Mouse (Mus musculus) forebrain, postnatal 0 days (tissue): ENCODE measurements around the gene Rnf220. TPM values are rescaled to one million over a fixed set of nuclear protein-coding genes. Genes with fewer than 3 reads are reported as not detected.

Experiments
- ATAC-seq: fragments of 200-750 bp; cut with Nextera tagmentation; 2 replicates; pipeline ENCODE4 v1.8.0; 2017; ENCODE audit warnings: mild to moderate bottlenecking, moderate library complexity
- DNase-seq: peaks from one replicate; pipeline ENCODE4 v3.0.0-alpha.2; 2015
- H3K27ac ChIP-seq: fragments of 300-500 bp; sonication (generic); 2 replicates; pipeline ENCODE4 v1.5.1; 2014; ENCODE audit warnings: low read depth, mild to moderate bottlenecking, antibody characterized with exemption, low read length, moderate library complexity, mixed read lengths
- H3K27me3 ChIP-seq: fragments of 300-500 bp; sonication (generic); 2 replicates; pipeline ENCODE4 v1.6.1; 2014; ENCODE audit warnings: mild to moderate bottlenecking, low read length, mixed read lengths; ENCODE audit not compliant: insufficient read depth
- H3K36me3 ChIP-seq: fragments of 300-500 bp; sonication (generic); 2 replicates; pipeline ENCODE4 v1.6.1; 2014; ENCODE audit warnings: mild to moderate bottlenecking, moderate library complexity; ENCODE audit not compliant: insufficient read depth
- H3K4me1 ChIP-seq: fragments of 300-500 bp; sonication (generic); 2 replicates; pipeline ENCODE4 v1.6.1; 2014; ENCODE audit warnings: antibody characterized with exemption; ENCODE audit not compliant: insufficient read depth
- H3K4me2 ChIP-seq: fragments of 300-500 bp; sonication (generic); 2 replicates; pipeline ENCODE4 v1.6.1; 2014; ENCODE audit warnings: low read depth, mild to moderate bottlenecking, moderate library complexity
- H3K4me3 ChIP-seq: fragments of 300-500 bp; sonication (generic); 2 replicates; pipeline ENCODE4 v1.5.1; 2014; ENCODE audit warnings: low read depth, low read length, mixed read lengths
- H3K9ac ChIP-seq: fragments of 300-500 bp; sonication (generic); 2 replicates; pipeline ENCODE4 v1.6.1; 2014; ENCODE audit warnings: mild to moderate bottlenecking
- H3K9me3 ChIP-seq: fragments of 300-500 bp; sonication (generic); 2 replicates; pipeline ENCODE4 v1.6.1; 2016; ENCODE audit warnings: low read length
- CTCF ChIP-seq: sonication (generic); IDR thresholded peaks from 2 replicates; pipeline ENCODE4 v1.5.1; 2016; ENCODE audit warnings: antibody characterized with exemption, control low read depth, low read depth
- WGBS: fragments of 180-500 bp; shearing (Covaris S2); extraction: QIAGEN DNeasy Blood & Tissue Kit; methylation state at CpG from one replicate; pipeline ENCODE4 v1.1.7; 2014; 5-methylcytosine and 5-hydroxymethylcytosine counted together
- polyA plus RNA-seq: library from polyadenylated mRNA; unstranded; fragments of >200 nt; fragmentation: Nextera tagmentation; extraction: Ambion mirVana; gene quantifications from 2 replicates; pipeline ENCODE4 v1.2.1, GENCODE M21; 2015
- total RNA-seq: library from RNA; depleted of rRNA; stranded (reverse); fragments of >200 nt; gene quantifications from 2 replicates; pipeline ENCODE4 v1.2.3, GENCODE M21; 2014

Rnf220 gene
- total and polyA plus RNA-seq, 2 experiments from 2014 or later = 140 to 185 TPM

DNA sequence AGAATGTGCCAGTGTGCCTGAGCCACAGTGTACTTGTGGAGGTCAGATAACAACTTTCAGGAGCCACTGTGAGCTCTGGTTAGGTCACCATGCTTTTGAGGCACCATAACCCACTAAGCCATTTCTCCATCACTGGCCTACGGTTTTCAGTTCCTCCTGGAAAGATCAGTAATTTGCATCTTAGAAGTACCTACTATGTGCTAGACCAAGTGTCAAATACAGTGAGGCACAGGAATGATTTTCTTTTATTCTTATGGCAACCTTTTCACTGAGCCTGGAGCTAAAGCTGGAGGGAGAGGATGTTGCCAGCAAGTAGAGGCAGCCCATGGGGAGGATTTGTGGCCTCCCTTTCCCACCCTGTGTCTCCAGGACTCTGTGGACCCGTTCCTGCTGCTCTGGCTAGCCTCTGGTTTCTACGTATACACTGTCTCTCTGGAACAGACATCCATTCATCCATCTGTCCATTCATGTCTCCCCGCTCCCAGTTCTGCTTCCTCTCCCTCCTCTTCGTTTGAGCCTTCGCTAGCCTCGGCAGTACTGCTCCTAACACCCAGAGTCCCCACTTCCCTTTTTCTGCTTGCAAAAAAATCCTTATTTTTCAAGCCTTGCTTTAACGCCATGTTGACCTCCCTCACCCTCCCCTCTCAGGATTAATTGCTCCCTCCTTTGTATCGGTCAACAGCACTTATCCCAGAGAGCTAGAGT is 38.8 kb upstream of the Rnf220 start:
- ATAC-seq = no peak
- H3K27me3 ChIP-seq = no peaks in the 10 kb centered on the region
- H3K4me2 ChIP-seq = no peak overlapping the region
- H3K9me3 ChIP-seq = no peaks in the 10 kb centered on the region
- H3K9ac ChIP-seq = no peak overlapping the region
- DNase-seq = no peak
- 44% methylated on average over 9 of the region's 9 CpGs for WGBS
- TF ChIP-seq CTCF = no peak
- H3K27ac ChIP-seq = no peak overlapping the region
- no peaks in the 10 kb centered on the region for H3K36me3 ChIP-seq
- no peak overlapping the region for H3K4me3 ChIP-seq
- no peaks in the 10 kb centered on the region for H3K4me1 ChIP-seq

DNA sequence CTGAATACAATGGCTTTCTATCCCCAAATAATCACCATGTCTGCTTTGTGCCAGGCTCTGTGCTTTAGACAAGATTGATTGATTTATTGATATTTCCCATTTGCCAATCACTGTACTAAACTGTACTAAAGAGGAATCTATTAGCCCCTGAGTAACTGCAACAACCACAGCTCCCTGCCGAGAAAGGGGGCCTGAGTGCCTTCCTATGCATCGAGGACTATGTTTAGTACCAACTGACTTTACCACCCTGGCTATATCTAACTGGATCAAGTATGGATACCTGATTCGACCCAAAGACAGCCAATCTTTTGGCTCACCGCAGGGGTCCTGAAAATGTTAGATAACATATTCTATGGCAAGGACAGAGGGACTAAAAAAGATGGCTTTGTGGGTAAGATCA is 33.0 kb upstream of the Rnf220 start:
- Histone ChIP-seq H3K4me3 (no peak overlapping the region), H3K9me3 (no peaks in the 10 kb centered on the region), H3K9ac (no peak overlapping the region), H3K4me1 (no peaks in the 10 kb centered on the region), H3K36me3 (no peaks in the 10 kb centered on the region), H3K27me3 (no peaks in the 10 kb centered on the region), H3K27ac (no peak overlapping the region), H3K4me2 (no peak overlapping the region)
- DNase-seq = no peak
- WGBS = 68% methylated on average over 4 of the region's 4 CpGs
- TF ChIP-seq CTCF = no peak
- ATAC-seq = no peak

DNA sequence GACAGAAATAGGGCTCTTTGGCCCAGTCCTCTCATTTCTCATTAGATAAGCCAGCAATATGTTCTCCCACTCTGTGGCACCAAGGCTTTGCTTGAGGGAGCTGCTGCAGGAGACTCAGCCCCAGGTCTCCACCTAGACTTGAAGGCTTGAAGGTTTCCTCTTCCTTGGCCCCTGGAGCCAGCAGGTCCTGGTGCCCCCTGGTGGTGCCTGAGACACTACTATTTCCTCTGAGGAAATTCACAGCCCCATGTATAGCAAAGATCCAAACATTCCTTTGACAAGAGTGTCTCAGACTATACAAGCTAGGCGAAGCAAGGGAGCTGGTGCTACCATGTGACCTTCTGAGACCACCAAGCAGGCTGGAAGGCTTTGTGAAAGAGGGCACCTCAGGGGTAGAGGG is 31.1 kb upstream of the Rnf220 start:
- no peak for ATAC-seq
- 23% methylated on average over 1 of the region's 1 CpGs for WGBS
- peak; percentile 11 for DNase-seq
- Histone ChIP-seq H3K9me3 (no peaks in the 10 kb centered on the region), H3K4me1 (no peaks in the 10 kb centered on the region), H3K4me2 (no peak overlapping the region), H3K9ac (no peak overlapping the region), H3K27ac (no peak overlapping the region), H3K36me3 (no peaks in the 10 kb centered on the region), H3K4me3 (no peak overlapping the region), H3K27me3 (no peaks in the 10 kb centered on the region)
- TF ChIP-seq CTCF = peak; percentile 61

DNA sequence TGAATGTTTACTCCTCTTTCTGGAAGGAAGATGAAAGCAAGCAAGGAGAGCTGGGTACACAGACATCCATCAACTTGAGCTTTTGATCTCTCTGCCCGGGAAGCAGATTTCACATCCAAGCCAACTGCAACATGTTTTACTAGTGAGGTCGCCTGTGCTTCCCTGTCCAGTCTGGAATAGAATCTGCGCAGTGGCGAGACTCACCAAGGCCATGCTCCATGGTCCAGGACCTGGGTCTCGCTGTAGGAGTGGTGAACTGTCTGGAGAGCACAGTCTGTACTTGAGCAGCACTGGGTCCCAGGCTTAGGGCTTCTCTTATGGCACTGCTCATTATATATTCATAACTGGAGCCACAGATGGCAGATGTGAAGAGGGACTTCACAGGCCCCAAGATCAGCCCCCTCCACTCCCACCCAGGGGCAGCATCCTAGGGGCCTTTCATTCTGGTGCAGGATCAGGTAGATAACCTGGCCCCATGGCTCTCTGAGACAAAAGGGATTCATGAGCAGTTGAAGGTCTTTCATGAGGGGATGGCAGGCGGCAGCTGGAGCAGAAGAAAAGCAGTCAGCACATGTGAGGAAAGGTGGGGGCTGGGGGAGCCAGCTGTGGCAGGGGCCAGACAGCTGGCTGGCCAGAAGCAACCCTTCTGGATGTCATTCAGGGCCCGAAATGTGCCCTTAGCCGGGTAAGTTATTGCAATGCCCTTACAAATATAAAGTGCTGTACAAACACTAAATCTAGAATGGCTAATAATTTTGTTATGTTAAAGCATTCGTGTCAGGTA is 30.5 kb upstream of the Rnf220 start:
- Histone ChIP-seq H3K27me3 (no peaks in the 10 kb centered on the region), H3K27ac (no peak overlapping the region), H3K4me3 (no peak overlapping the region), H3K4me2 (no peak overlapping the region), H3K9me3 (no peaks in the 10 kb centered on the region), H3K36me3 (no peaks in the 10 kb centered on the region), H3K4me1 (no peaks in the 10 kb centered on the region), H3K9ac (no peak overlapping the region)
- WGBS = 67% methylated on average over 9 of the region's 9 CpGs
- no peak for TF ChIP-seq CTCF
- DNase-seq (no peak), ATAC-seq (no peak)

DNA sequence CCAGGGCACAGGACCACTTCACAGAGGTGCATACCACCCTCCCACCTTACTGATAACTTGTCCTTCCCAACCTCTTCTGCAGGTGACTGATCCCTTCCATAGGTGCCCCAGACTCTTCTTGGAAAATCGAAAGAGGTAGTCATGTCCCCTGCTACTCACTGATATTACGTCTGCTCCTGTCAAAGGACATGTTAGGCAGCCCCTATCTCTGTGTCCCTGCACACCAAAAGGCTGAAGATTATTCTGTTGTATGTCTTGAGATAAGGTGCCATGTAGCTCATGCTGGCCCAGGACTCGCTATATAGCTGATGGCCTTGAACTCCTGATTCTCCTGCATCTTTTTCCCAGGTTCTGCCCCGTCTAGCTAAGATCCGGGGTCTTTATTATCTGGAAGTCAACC is 29.1 kb upstream of the Rnf220 start:
- H3K27ac ChIP-seq = no peak overlapping the region
- ATAC-seq (no peak), DNase-seq (no peak)
- TF ChIP-seq CTCF = no peak
- WGBS = 91% methylated on average over 5 of the region's 5 CpGs
- no peaks in the 10 kb centered on the region for H3K36me3 ChIP-seq
- no peaks in the 10 kb centered on the region for H3K27me3 ChIP-seq
- H3K4me3 ChIP-seq = no peak overlapping the region
- H3K9ac ChIP-seq = no peak overlapping the region
- H3K4me2 ChIP-seq = no peak overlapping the region
- no peaks in the 10 kb centered on the region for H3K9me3 ChIP-seq
- H3K4me1 ChIP-seq = no peaks in the 10 kb centered on the region

DNA sequence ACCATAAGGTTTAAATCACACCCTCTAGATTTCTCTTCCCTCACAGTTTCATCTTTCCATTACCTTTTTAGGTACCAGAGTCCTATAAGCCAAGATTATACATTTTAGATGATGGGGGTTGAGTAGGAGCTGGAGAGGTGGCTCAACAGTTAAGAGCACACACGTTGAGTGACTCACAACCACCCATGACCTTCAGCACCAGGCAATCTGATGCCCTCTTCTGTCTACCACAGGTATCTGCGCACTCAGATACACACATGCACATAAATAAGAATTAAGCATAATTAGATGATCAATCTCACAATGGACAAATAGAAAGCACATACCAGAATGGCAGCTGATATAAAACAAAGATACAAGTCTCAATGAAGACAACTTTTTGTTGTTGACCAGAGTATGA is 24.5 kb upstream of the Rnf220 start:
- no peak for TF ChIP-seq CTCF
- DNase-seq = no peak
- no peak overlapping the region for H3K27ac ChIP-seq
- no peak overlapping the region for H3K9ac ChIP-seq
- WGBS = 74% methylated on average over 2 of the region's 2 CpGs
- no peaks in the 10 kb centered on the region for H3K27me3 ChIP-seq
- H3K36me3 ChIP-seq = no peaks in the 10 kb centered on the region
- ATAC-seq = no peak
- H3K4me1 ChIP-seq = no peaks in the 10 kb centered on the region
- H3K4me3 ChIP-seq = no peak overlapping the region
- no peaks in the 10 kb centered on the region for H3K9me3 ChIP-seq
- H3K4me2 ChIP-seq = no peak overlapping the region

DNA sequence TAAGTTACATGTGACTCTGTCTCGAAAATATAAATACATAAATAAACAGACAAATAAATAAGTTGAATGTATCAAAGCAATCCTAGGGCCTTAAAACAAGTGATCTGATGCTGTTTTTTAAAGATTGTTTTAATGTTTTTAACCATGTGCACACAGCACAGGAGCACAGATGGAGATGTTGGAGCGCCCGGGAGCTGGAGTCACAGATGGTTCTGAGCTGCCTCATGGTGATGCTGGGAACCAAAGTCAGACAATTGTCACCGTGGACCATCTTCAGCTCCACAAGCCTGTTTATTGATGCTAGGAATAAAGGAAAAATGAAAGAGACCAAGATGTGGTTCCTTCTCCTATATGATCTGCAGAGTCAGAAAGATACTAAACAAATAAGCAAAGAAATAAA is 21.4 kb upstream of the Rnf220 start:
- H3K4me2 ChIP-seq = no peak overlapping the region
- no peak overlapping the region for H3K27ac ChIP-seq
- H3K36me3 ChIP-seq = no peaks in the 10 kb centered on the region
- DNase-seq (peak; percentile 44), ATAC-seq (no peak)
- H3K27me3 ChIP-seq = no peaks in the 10 kb centered on the region
- H3K9ac ChIP-seq = no peak overlapping the region
- no peak for TF ChIP-seq CTCF
- no peaks in the 10 kb centered on the region for H3K9me3 ChIP-seq
- 68% methylated on average over 4 of the region's 4 CpGs for WGBS
- H3K4me3 ChIP-seq = no peak overlapping the region
- H3K4me1 ChIP-seq = no peaks in the 10 kb centered on the region
